Mouse (Mus musculus) intestine, embryonic 16.5 days (tissue): ENCODE data around the gene Rfng. TPM values are rescaled to one million over a fixed set of nuclear protein-coding genes. Genes with fewer than 3 reads are reported as not detected.
"Not testable (repeated sequence)": the region's sequence is repeated elsewhere in the genome, so short reads cannot be mapped to it uniquely, and the experiment has no call there.

ENCODE experiments used
- ATAC-seq: fragments of 200-750 bp; cut with Nextera tagmentation; 2 replicates; pipeline ENCODE4 v1.8.0; 2017; ENCODE audit warnings: moderate TSS enrichment, moderate library complexity
- H3K27ac ChIP-seq: fragments of 300-500 bp; sonication (generic); 2 replicates; pipeline ENCODE4 v1.5.1; 2014; ENCODE audit warnings: mild to moderate bottlenecking, low read length
- H3K27me3 ChIP-seq: fragments of 300-500 bp; sonication (generic); replicated peaks from 2 replicates; pipeline ENCODE4 v1.6.1; 2014; ENCODE audit warnings: low read length, control low read depth, mixed read lengths; ENCODE audit not compliant: control insufficient read depth, insufficient read depth
- H3K36me3 ChIP-seq: fragments of 300-500 bp; sonication (generic); 2 replicates; pipeline ENCODE4 v1.6.1; 2014; ENCODE audit warnings: low read length, control low read depth; ENCODE audit not compliant: control insufficient read depth, insufficient read depth
- H3K4me1 ChIP-seq: fragments of 300-500 bp; sonication (generic); 2 replicates; pipeline ENCODE4 v1.6.1; 2014; ENCODE audit warnings: low read length, control low read depth, mixed read lengths; ENCODE audit not compliant: control insufficient read depth, insufficient read depth
- H3K4me2 ChIP-seq: fragments of 300-500 bp; sonication (generic); 2 replicates; pipeline ENCODE4 v1.6.1; 2014; ENCODE audit warnings: low read depth, low read length, control low read depth
- H3K4me3 ChIP-seq: fragments of 300-500 bp; sonication (generic); 2 replicates; pipeline ENCODE4 v1.5.1; 2014; ENCODE audit warnings: mild to moderate bottlenecking, low read length
- H3K9ac ChIP-seq: fragments of 300-500 bp; sonication (generic); 2 replicates; pipeline ENCODE4 v1.6.1; 2014; ENCODE audit warnings: low read depth, low read length
- H3K9me3 ChIP-seq: fragments of 300-500 bp; sonication (generic); 2 replicates; pipeline ENCODE4 v1.6.1; 2016; ENCODE audit warnings: low read length, control low read depth; ENCODE audit not compliant: control insufficient read depth
- WGBS: fragments of 180-500 bp; shearing (Covaris S2); extraction: QIAGEN DNeasy Blood & Tissue Kit; methylation state at CpG from one replicate; pipeline ENCODE4 v1.1.7; 2014; 5-methylcytosine and 5-hydroxymethylcytosine counted together
- polyA plus RNA-seq: library from polyadenylated mRNA; unstranded; fragments of >200 nt; fragmentation: Nextera tagmentation; extraction: Ambion mirVana; gene quantifications from 2 replicates; pipeline ENCODE4 v1.2.1, GENCODE M21; 2015

Rfng gene
- polyA plus RNA-seq, 1 experiment from 2014 or later: 40.6 TPM

DNA sequence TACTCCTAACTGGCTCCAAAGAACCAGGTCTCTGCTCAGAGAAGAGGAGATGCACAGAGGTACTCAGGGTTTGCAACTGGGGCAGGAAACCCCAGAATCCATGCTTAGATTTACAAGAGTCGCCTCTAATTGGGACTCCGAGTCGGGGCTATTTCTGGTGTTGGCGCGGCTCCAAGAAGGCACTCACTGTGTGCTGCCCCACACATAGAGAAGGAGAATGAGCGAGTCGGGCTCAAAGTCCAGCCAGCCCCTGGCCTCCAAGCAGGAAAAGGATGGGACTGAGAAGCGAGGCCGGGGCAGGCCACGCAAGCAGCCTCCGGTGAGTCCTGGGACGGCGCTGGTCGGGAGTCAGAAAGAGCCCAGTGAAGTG is 21.4 kb downstream of the Rfng start, which contains the start of gene Hmga1b:
Gene Hmga1b (plus strand): TSS at position 123 of the 370 bp plus-strand sequence.
- not testable (repeated sequence) for H3K4me3 ChIP-seq, H3K36me3 ChIP-seq, H3K27me3 ChIP-seq, H3K4me1 ChIP-seq
- WGBS: 10% methylated on average over 14 of the region's 14 CpGs
- Histone ChIP-seq H3K9ac (peak within 1 kb of the TSS; percentile 54), H3K27ac (peak within 1 kb of the TSS; percentile 97), H3K4me2 (peak within 1 kb of the TSS; percentile 21), H3K9me3 (peaks cover 13% of the 10 kb centered on the region)
- ATAC-seq: peak; percentile 88

DNA sequence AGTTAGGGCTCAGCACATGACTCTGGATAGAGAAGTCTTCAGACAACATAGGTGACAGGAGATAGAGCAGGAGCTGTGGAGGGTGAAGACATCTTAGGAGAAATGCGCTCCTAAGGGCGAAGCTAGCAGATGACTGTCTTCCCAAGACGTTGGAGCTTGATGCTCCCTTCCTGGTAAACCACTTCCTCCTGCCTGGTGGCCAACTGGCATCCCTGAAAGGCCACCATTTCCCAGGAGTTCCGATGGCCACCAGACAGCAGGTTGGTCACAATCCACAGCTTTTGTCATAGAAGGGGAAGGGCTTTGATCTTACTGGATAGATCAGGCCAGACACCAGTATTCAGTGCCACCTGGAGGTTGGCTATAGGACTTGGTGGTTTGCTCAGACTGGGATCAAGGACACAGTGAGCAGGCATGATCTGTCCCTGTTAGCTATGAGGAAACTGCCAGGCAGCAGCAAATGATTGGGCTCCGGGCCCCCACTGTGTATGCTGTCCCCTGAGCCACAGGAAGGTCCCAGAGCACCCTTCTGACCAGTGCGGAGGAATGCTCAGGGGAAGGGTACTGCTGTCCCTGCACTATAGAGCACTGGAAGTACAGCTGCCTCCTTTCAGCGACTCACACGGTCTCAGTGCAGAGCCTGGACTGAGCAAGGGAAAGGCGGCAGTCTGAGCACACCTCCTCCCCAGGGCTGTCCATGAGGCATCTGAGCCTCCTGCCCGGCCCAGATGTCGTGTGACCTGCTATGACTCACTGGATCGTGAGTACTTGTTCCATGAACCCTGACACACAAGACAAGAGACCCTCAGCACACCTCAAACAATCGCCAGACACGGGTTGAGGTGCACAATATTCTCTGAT is 22.0 kb downstream of the Rfng start:
- H3K4me3 ChIP-seq: no peak overlapping the region
- peak; percentile 91 for ATAC-seq
- no peaks in the 10 kb centered on the region for H3K36me3 ChIP-seq
- peaks cover 15% of the 10 kb centered on the region for H3K9me3 ChIP-seq
- H3K27me3 ChIP-seq: 0 out of 2 replicates have a peak, but pooled peaks cover 2% of the 10 kb centered on the region
- H3K4me1 ChIP-seq: no peaks in the 10 kb centered on the region
- peak overlapping the region; percentile 54 for H3K9ac ChIP-seq
- H3K27ac ChIP-seq: peak overlapping the region; percentile 97
- WGBS: 57% methylated on average over 14 of the region's 14 CpGs
- H3K4me2 ChIP-seq: peak overlapping the region; percentile 21

DNA sequence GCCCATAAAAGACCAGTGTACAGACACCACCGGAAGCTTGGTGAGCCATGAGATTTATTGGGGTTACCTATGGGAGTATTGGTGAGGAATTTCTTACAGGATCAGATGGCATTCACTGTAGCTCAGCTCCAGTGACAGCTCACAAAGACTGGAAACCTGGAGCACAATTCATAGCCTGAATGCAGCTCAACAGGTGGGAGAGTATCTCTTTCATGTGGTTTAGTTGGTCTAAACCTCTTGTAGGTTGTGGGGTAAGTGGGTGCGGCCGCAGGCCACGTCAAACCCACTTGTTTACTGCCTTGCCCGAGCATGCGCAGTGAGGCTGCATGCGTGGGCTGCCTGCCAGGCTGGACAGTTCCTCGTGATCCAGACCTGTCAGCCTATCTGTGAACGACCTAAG is 23.8 kb downstream of the Rfng start:
- 82% methylated on average over 9 of the region's 9 CpGs for WGBS
- H3K27ac ChIP-seq: no peak overlapping the region
- H3K27me3 ChIP-seq: 0 out of 2 replicates have a peak, but pooled peaks cover 2% of the 10 kb centered on the region
- H3K36me3 ChIP-seq: no peaks in the 10 kb centered on the region
- H3K4me3 ChIP-seq: no peak overlapping the region
- no peak overlapping the region for H3K9ac ChIP-seq
- peaks cover 15% of the 10 kb centered on the region for H3K9me3 ChIP-seq
- H3K4me1 ChIP-seq: no peaks in the 10 kb centered on the region
- no peak for ATAC-seq
- H3K4me2 ChIP-seq: no peak overlapping the region

DNA sequence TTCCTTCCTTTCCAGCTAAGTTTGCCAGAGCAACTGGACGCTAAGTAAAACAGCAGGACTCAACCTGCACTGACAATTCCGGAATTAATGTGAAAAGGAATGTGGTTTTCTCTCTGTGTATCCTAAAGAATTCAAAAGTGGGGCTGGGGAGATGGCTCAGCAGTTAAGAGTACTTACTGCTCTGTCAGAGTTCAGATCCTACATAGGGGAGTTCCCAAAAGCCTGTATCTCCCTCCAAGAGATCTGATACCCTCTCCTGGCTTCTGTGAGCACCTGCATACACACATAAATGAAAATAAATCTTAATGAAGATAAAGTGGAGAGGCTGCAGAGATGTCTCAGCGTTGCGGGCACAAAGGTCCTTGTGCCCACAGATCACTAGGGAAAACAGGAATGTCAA is 32.4 kb downstream of the Rfng start:
- H3K4me2 ChIP-seq: no peak overlapping the region
- H3K9ac ChIP-seq: no peak overlapping the region
- WGBS: 76% methylated on average over 4 of the region's 4 CpGs
- no peaks in the 10 kb centered on the region for H3K36me3 ChIP-seq
- H3K9me3 ChIP-seq: no peaks in the 10 kb centered on the region
- no peak overlapping the region for H3K4me3 ChIP-seq
- H3K27ac ChIP-seq: no peak overlapping the region
- H3K27me3 ChIP-seq: no peaks in the 10 kb centered on the region
- H3K4me1 ChIP-seq: no peaks in the 10 kb centered on the region
- no peak for ATAC-seq

DNA sequence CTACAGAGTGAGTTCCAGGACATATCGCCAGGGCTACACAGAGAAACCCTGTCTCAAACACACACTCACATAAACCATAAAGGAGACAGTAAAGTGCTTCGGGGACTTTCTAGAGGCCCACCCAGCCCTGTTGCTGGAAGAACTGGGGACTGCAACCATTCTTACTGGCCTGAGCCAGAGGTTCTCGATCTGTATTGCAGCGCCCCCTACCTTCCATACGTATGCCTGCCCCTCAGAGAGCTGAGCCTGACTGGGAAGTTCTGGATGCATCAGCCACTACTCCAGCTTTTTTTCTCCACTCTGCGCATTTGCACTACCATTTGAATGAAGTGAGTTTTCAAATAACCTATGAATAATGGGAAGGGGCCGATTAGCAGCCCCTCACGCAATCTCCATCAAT is 34.6 kb downstream of the Rfng start:
- WGBS: 64% methylated on average over 8 of the region's 8 CpGs
- no peak overlapping the region for H3K9ac ChIP-seq
- H3K4me3 ChIP-seq: no peak overlapping the region
- no peak overlapping the region for H3K4me2 ChIP-seq
- H3K4me1 ChIP-seq: no peaks in the 10 kb centered on the region
- no peak for ATAC-seq
- H3K36me3 ChIP-seq: no peaks in the 10 kb centered on the region
- H3K27ac ChIP-seq: no peak overlapping the region
- H3K9me3 ChIP-seq: no peaks in the 10 kb centered on the region
- no peaks in the 10 kb centered on the region for H3K27me3 ChIP-seq

DNA sequence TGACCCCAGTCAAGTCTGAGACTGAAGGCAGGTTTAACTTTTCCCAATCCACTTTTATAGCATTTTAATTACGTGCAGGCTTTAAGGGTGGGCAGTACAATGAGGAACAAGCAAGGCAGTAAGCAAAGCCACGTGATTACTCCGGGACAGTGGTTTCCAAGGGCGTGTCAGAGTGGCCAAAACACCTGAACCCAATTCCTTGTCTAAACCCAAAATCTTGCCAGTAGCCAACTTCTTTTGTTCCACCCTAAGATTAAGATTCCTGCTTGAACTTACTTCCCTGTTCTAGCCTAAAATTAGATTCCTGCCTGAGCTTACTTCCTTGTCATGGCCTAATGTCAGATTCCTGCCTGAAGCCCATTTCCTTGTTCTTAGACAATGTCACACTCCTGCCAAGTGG is 36.0 kb downstream of the Rfng start:
- Histone ChIP-seq H3K9me3 (no peaks in the 10 kb centered on the region), H3K4me1 (0 out of 2 replicates have a peak, but pooled peaks cover 2% of the 10 kb centered on the region)
- no peak for ATAC-seq

DNA sequence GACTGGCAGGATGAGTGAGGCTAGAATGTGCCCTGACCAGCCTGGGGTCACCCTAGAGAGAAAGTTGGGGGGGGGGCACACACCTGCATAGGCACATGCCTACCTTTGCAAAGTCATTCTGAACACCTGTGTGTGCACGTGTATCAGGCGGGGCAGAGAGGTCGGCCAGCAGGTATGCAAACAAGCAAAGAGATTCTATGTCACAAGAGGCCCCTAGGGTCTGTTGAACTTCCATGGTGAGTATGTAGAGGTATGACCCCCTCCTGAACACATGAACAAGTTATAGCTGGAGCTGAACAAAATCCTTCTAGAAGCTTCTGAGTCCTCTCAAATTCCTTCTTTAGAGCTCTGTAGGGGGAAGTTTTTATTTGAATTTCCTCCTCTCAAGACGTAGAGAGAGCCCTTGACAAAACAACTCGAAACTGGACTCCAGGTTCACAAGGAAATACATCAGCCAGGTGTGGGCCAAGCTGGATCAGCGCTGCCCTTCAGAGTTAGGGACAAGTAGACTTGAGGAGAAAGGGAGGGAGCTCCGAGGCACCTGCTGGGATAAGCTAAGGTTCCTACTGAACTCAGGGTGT is 39.8 kb downstream of the Rfng start:
- H3K9ac ChIP-seq: 0 out of 2 replicates have a peak overlapping the region, but pooled peaks have one; percentile 11
- no peaks in the 10 kb centered on the region for H3K9me3 ChIP-seq
- WGBS: 65% methylated on average over 7 of the region's 7 CpGs
- H3K27ac ChIP-seq: no peak overlapping the region
- 0 out of 2 replicates have a peak, but pooled peaks cover 2% of the 10 kb centered on the region for H3K4me1 ChIP-seq
- H3K36me3 ChIP-seq: no peaks in the 10 kb centered on the region
- H3K27me3 ChIP-seq: no peaks in the 10 kb centered on the region
- H3K4me3 ChIP-seq: no peak overlapping the region
- no peak for ATAC-seq
- no peak overlapping the region for H3K4me2 ChIP-seq

More for the DNA sequence above, 36.0 kb downstream of the Rfng start:
- Histone ChIP-seq H3K36me3 (no peaks in the 10 kb centered on the region), H3K4me2 (no peak overlapping the region), H3K9ac (no peak overlapping the region), H3K27me3 (no peaks in the 10 kb centered on the region), H3K4me3 (no peak overlapping the region), H3K27ac (no peak overlapping the region)
- WGBS: 71% methylated on average over 4 of the region's 4 CpGs

DNA sequence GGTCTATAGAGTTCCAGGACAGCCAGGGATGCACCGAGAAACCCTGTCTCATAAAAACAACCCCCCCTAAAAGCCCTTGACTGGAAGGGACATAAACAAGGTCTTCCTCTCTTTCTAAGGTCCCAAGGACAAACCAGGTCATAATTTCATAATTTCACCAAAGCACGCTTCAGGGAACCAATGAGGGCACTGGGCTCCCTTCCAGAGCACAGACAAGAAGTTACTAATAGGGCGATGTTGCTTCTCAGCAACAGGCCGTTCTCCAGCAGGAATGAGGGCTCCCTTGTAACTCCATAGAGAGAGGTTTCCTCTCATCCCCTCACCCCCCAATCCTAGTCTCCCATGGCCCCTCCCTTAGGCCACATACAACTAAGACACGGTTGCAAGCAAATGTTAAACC is 43.0 kb downstream of the Rfng start:
- Histone ChIP-seq H3K4me2 (no peak overlapping the region), H3K9ac (no peak overlapping the region), H3K36me3 (no peaks in the 10 kb centered on the region), H3K27me3 (no peaks in the 10 kb centered on the region), H3K4me1 (0 out of 2 replicates have a peak, but pooled peaks cover 2% of the 10 kb centered on the region), H3K27ac (no peak overlapping the region), H3K9me3 (no peaks in the 10 kb centered on the region), H3K4me3 (no peak overlapping the region)
- 86% methylated on average over 5 of the region's 5 CpGs for WGBS
- no peak for ATAC-seq

DNA sequence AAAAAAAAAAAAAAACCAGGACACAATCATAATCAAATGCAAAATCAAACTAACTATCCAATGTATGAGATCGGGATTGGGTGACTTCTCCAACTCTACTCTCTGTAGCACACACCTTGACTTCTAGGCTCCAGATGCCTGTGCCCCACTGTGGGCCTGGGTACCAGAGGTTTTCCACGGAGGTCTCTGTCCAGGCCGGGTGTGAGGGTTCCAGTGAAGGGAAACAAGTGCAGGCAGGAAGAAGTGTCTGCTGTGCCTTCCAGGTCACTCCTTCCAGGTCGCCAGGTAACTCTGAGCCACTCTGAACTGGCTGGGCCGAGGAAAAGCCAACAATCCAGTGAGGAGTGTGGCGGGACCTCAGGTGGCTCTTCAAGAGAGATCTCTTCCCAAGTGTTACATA is 47.6 kb downstream of the Rfng start:
- H3K27me3 ChIP-seq: no peaks in the 10 kb centered on the region
- no peak overlapping the region for H3K27ac ChIP-seq
- H3K36me3 ChIP-seq: no peaks in the 10 kb centered on the region
- H3K4me1 ChIP-seq: no peaks in the 10 kb centered on the region
- H3K4me3 ChIP-seq: no peak overlapping the region
- H3K9me3 ChIP-seq: no peaks in the 10 kb centered on the region
- ATAC-seq: no peak
- WGBS: 77% methylated on average over 6 of the region's 6 CpGs
- H3K9ac ChIP-seq: no peak overlapping the region
- H3K4me2 ChIP-seq: no peak overlapping the region
